Mouse (Mus musculus): ENCODE results near the gene Nudt16l1. TPM values are rescaled to one million over a fixed set of nuclear protein-coding genes. Genes with fewer than 3 reads are reported as not detected.

The Nudt16l1 gene
- 120 and 132 TPM in 2 replicates for polyA plus RNA-seq (2014; fragmentation: Nextera tagmentation; extraction: Ambion mirVana)

- ATAC-seq (ENCODE audit: low FRiP score) (no peak; the same call in 1 of the 2 replicates), DNase-seq (ENCODE audit: low spot score, missing footprints) (no peak)
- H3K9ac ChIP-seq (ENCODE audit: low read length), result peak within 1 kb of the TSS; percentile 83
- no peaks in the 10 kb centered on the region for H3K9me3 ChIP-seq (ENCODE audit: control insufficient read depth, low read length)
- no peaks in the 10 kb centered on the region for H3K27me3 ChIP-seq (ENCODE audit: control insufficient read depth, insufficient read depth, low read length)
- H3K27ac ChIP-seq (ENCODE audit: low read depth, low read length), result peak within 1 kb of the TSS; percentile 28; the same call in 1 of the 2 replicates
- peak within 1 kb of the TSS; percentile 98 for H3K4me2 ChIP-seq
- peak within 1 kb of the TSS; percentile 84 for H3K4me3 ChIP-seq (ENCODE audit: low read depth, low read length)
- H3K36me3 ChIP-seq (ENCODE audit: control insufficient read depth, insufficient read depth, low read length), result peaks cover 5% of the 10 kb centered on the region; the same call in 1 of the 2 replicates
- peaks cover 7% of the 10 kb centered on the region for H3K4me1 ChIP-seq (ENCODE audit: control insufficient read depth, insufficient read depth, low read length)
- WGBS, result 7% methylated on average over 2 of the region's 2 CpGs
Measured at GRCm38 (mm10) chr16:4938461-4938860, at the start of gene Nudt16l1. Gene Nudt16l1 (plus strand): TSS chr16:4938761.

GRCm38 (mm10) chr16:4890201-4890709 lies 48.3 kb upstream of the Nudt16l1 start:
- ATAC-seq (ENCODE audit: low FRiP score) (no peak), DNase-seq (ENCODE audit: low spot score, missing footprints) (peak; percentile 75)
- Histone ChIP-seq H3K27me3 (ENCODE audit: control insufficient read depth, insufficient read depth, low read length) (no peaks in the 10 kb centered on the region), H3K4me3 (ENCODE audit: low read depth, low read length) (no peak overlapping the region), H3K27ac (ENCODE audit: low read depth, low read length) (no peak overlapping the region), H3K9ac (ENCODE audit: low read length) (no peak overlapping the region), H3K4me1 (ENCODE audit: control insufficient read depth, insufficient read depth, low read length) (peaks cover 14% of the 10 kb centered on the region), H3K9me3 (ENCODE audit: control insufficient read depth, low read length) (no peaks in the 10 kb centered on the region), H3K36me3 (ENCODE audit: control insufficient read depth, insufficient read depth, low read length) (no peaks in the 10 kb centered on the region), H3K4me2 (no peak overlapping the region)
- WGBS, result 68% methylated on average over 4 of the region's 4 CpGs

GRCm38 (mm10) chr16:4892171-4892570 lies 46.4 kb upstream of the Nudt16l1 start:
- no peak overlapping the region for H3K4me3 ChIP-seq (ENCODE audit: low read depth, low read length)
- no peak overlapping the region for H3K27ac ChIP-seq (ENCODE audit: low read depth, low read length)
- 92% methylated on average over 6 of the region's 6 CpGs for WGBS
- H3K9ac ChIP-seq (ENCODE audit: low read length), result no peak overlapping the region
- H3K36me3 ChIP-seq (ENCODE audit: control insufficient read depth, insufficient read depth, low read length), result no peaks in the 10 kb centered on the region
- H3K27me3 ChIP-seq (ENCODE audit: control insufficient read depth, insufficient read depth, low read length), result no peaks in the 10 kb centered on the region
- DNase-seq (ENCODE audit: low spot score, missing footprints), result no peak
- ATAC-seq (ENCODE audit: low FRiP score), result no peak
- H3K4me2 ChIP-seq, result no peak overlapping the region
- H3K9me3 ChIP-seq (ENCODE audit: control insufficient read depth, low read length), result no peaks in the 10 kb centered on the region
- H3K4me1 ChIP-seq (ENCODE audit: control insufficient read depth, insufficient read depth, low read length), result peaks cover 8% of the 10 kb centered on the region

GRCm38 (mm10) chr16:4894201-4894908 lies 44.2 kb upstream of the Nudt16l1 start:
- H3K27me3 ChIP-seq (ENCODE audit: control insufficient read depth, insufficient read depth, low read length), result no peaks in the 10 kb centered on the region
- H3K4me1 ChIP-seq (ENCODE audit: control insufficient read depth, insufficient read depth, low read length), result no peaks in the 10 kb centered on the region
- H3K9me3 ChIP-seq (ENCODE audit: control insufficient read depth, low read length), result no peaks in the 10 kb centered on the region
- WGBS, result 85% methylated on average over 7 of the region's 7 CpGs
- H3K4me3 ChIP-seq (ENCODE audit: low read depth, low read length), result no peak overlapping the region
- no peak overlapping the region for H3K4me2 ChIP-seq
- no peak overlapping the region for H3K27ac ChIP-seq (ENCODE audit: low read depth, low read length)
- H3K9ac ChIP-seq (ENCODE audit: low read length), result no peak overlapping the region
- no peaks in the 10 kb centered on the region for H3K36me3 ChIP-seq (ENCODE audit: control insufficient read depth, insufficient read depth, low read length)
- DNase-seq (ENCODE audit: low spot score, missing footprints) (peak; percentile 77), ATAC-seq (ENCODE audit: low FRiP score) (no peak)

GRCm38 (mm10) chr16:4896249-4897027 lies 42.1 kb upstream of the Nudt16l1 start:
- Histone ChIP-seq H3K36me3 (ENCODE audit: control insufficient read depth, insufficient read depth, low read length) (no peaks in the 10 kb centered on the region), H3K4me1 (ENCODE audit: control insufficient read depth, insufficient read depth, low read length) (no peaks in the 10 kb centered on the region), H3K9ac (ENCODE audit: low read length) (no peak overlapping the region), H3K4me3 (ENCODE audit: low read depth, low read length) (no peak overlapping the region), H3K27ac (ENCODE audit: low read depth, low read length) (no peak overlapping the region), H3K27me3 (ENCODE audit: control insufficient read depth, insufficient read depth, low read length) (no peaks in the 10 kb centered on the region), H3K9me3 (ENCODE audit: control insufficient read depth, low read length) (no peaks in the 10 kb centered on the region), H3K4me2 (no peak overlapping the region)
- DNase-seq (ENCODE audit: low spot score, missing footprints), result peak; percentile 77
- ATAC-seq (ENCODE audit: low FRiP score), result no peak
- WGBS, result 78% methylated on average over 5 of the region's 5 CpGs

GRCm38 (mm10) chr16:4897146-4897730 lies 41.3 kb upstream of the Nudt16l1 start:
- H3K4me3 ChIP-seq (ENCODE audit: low read depth, low read length), result no peak overlapping the region
- H3K36me3 ChIP-seq (ENCODE audit: control insufficient read depth, insufficient read depth, low read length), result no peaks in the 10 kb centered on the region
- DNase-seq (ENCODE audit: low spot score, missing footprints) (peak; percentile 4), ATAC-seq (ENCODE audit: low FRiP score) (no peak)
- H3K27me3 ChIP-seq (ENCODE audit: control insufficient read depth, insufficient read depth, low read length), result no peaks in the 10 kb centered on the region
- WGBS, result 47% methylated on average over 7 of the region's 7 CpGs
- H3K9ac ChIP-seq (ENCODE audit: low read length), result no peak overlapping the region
- H3K4me1 ChIP-seq (ENCODE audit: control insufficient read depth, insufficient read depth, low read length), result no peaks in the 10 kb centered on the region
- no peak overlapping the region for H3K27ac ChIP-seq (ENCODE audit: low read depth, low read length)
- H3K9me3 ChIP-seq (ENCODE audit: control insufficient read depth, low read length), result no peaks in the 10 kb centered on the region
- no peak overlapping the region for H3K4me2 ChIP-seq

GRCm38 (mm10) chr16:4898881-4899280 lies 39.7 kb upstream of the Nudt16l1 start:
- Histone ChIP-seq H3K4me1 (ENCODE audit: control insufficient read depth, insufficient read depth, low read length) (no peaks in the 10 kb centered on the region), H3K4me3 (ENCODE audit: low read depth, low read length) (no peak overlapping the region), H3K9ac (ENCODE audit: low read length) (no peak overlapping the region), H3K4me2 (no peak overlapping the region), H3K27me3 (ENCODE audit: control insufficient read depth, insufficient read depth, low read length) (no peaks in the 10 kb centered on the region), H3K36me3 (ENCODE audit: control insufficient read depth, insufficient read depth, low read length) (no peaks in the 10 kb centered on the region), H3K27ac (ENCODE audit: low read depth, low read length) (no peak overlapping the region), H3K9me3 (ENCODE audit: control insufficient read depth, low read length) (no peaks in the 10 kb centered on the region)
- WGBS, result 88% methylated on average over 6 of the region's 6 CpGs
- DNase-seq (ENCODE audit: low spot score, missing footprints), result no peak
- ATAC-seq (ENCODE audit: low FRiP score), result no peak

GRCm38 (mm10) chr16:4899711-4900110 lies 38.9 kb upstream of the Nudt16l1 start:
- no peak overlapping the region for H3K4me2 ChIP-seq
- no peaks in the 10 kb centered on the region for H3K4me1 ChIP-seq (ENCODE audit: control insufficient read depth, insufficient read depth, low read length)
- H3K9me3 ChIP-seq (ENCODE audit: control insufficient read depth, low read length), result no peaks in the 10 kb centered on the region
- H3K27ac ChIP-seq (ENCODE audit: low read depth, low read length), result no peak overlapping the region
- no peaks in the 10 kb centered on the region for H3K36me3 ChIP-seq (ENCODE audit: control insufficient read depth, insufficient read depth, low read length)
- H3K9ac ChIP-seq (ENCODE audit: low read length), result no peak overlapping the region
- no peaks in the 10 kb centered on the region for H3K27me3 ChIP-seq (ENCODE audit: control insufficient read depth, insufficient read depth, low read length)
- WGBS, result 92% methylated on average over 2 of the region's 2 CpGs
- no peak overlapping the region for H3K4me3 ChIP-seq (ENCODE audit: low read depth, low read length)
- DNase-seq (ENCODE audit: low spot score, missing footprints) (no peak), ATAC-seq (ENCODE audit: low FRiP score) (no peak)

- no peaks in the 10 kb centered on the region for H3K9me3 ChIP-seq (ENCODE audit: control insufficient read depth, low read length)
- H3K9ac ChIP-seq (ENCODE audit: low read length), result no peak overlapping the region
- DNase-seq (ENCODE audit: low spot score, missing footprints) (peak; percentile 80), ATAC-seq (ENCODE audit: low FRiP score) (no peak)
- H3K27ac ChIP-seq (ENCODE audit: low read depth, low read length), result no peak overlapping the region
- H3K4me1 ChIP-seq (ENCODE audit: control insufficient read depth, insufficient read depth, low read length), result no peaks in the 10 kb centered on the region
- no peak overlapping the region for H3K4me2 ChIP-seq
- H3K27me3 ChIP-seq (ENCODE audit: control insufficient read depth, insufficient read depth, low read length), result no peaks in the 10 kb centered on the region
- H3K4me3 ChIP-seq (ENCODE audit: low read depth, low read length), result no peak overlapping the region
- no peaks in the 10 kb centered on the region for H3K36me3 ChIP-seq (ENCODE audit: control insufficient read depth, insufficient read depth, low read length)
- WGBS, result 60% methylated on average over 7 of the region's 7 CpGs
Measured at GRCm38 (mm10) chr16:4901167-4901566, 37.4 kb upstream of the Nudt16l1 start.
